Comparison of ENCODE assay signal across 9 mouse cellular contexts in the genomic region with DNA sequence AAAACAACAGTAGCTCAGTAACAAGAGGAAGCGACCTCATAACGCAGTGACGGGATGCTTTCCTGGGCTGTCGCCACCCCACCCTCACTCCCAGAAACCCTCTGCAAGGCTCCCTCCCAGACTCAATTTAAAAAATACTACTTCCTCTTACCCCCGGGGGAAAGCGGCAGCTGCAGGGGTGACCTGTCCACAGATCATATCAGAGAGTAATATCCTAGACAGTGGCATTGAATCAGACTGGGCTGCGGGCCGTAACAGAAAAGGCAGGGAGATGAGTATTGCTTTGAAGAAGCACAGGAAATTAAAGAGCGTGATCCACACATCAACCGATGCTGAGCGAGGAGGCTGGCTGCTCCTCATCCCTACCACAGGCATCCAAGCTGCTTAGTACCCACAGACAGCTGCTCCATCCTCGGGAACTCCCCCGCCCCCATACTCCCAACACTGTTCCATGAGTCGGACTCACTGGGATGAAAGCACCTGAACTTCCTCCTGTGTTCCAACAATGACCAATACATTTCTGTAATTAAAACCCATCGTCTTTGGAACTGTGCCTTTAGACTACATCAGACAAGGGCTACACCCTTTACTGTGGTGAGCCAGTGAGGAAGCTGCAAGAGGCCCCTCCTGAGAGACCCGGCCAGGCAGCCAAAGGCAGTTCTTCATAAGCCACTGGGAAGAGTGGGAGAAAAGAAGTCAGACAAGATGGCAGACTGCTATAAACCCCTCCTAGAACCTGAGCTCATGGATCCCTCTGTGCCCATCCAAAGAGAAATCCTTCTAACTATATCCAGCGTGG.
A peak's percentile ranks its signal among the peaks of the same experiment; 100 is the strongest.
DNase-seq lines count a peak whose midpoint lies in the region; ATAC-seq and TF ChIP-seq lines count a peak whose summit lies in the region.
"Had no signal": no experiment of that assay in that cellular context is flagged by ENCODE, and none has a peak within 500 bp of the region (broad histone marks: within the 10 kb centered on the region; RNA-seq: fewer than 3 reads in every experiment).

No protein-coding gene starts in this region.

- no peak for TF ChIP-seq CTCF in left cerebral cortex, adult 2 months (IDR thresholded peaks at IDR 0.05)
- no peak for TF ChIP-seq CTCF in midbrain, postnatal 0 days (IDR thresholded peaks at IDR 0.05)

- H3K27me3 ChIP-seq in forebrain, embryonic 10.5 days (ENCODE audit: poor library complexity, severe bottlenecking): no peaks in the 10 kb centered on the region
- no peaks in the 10 kb centered on the region for H3K27me3 ChIP-seq in intestine, embryonic 15.5 days (replicated peaks)
- no peaks in the 10 kb centered on the region for H3K27me3 ChIP-seq in midbrain, postnatal 0 days (ENCODE audit: insufficient read depth, low read length)
- H3K27me3 ChIP-seq: lung, embryonic 15.5 days had no signal

- peak overlapping the region; percentile 33 for H3K27ac ChIP-seq in left cerebral cortex, adult 2 months
- H3K27ac ChIP-seq in forebrain, embryonic 10.5 days: peak overlapping the region; percentile 40; the same call in 1 of the 2 replicates
- H3K27ac ChIP-seq in intestine, embryonic 15.5 days: peak overlapping the region; percentile 4; the same call in 1 of the 2 replicates
- peak overlapping the region; percentile 1; the same call in 1 of the 2 replicates for H3K27ac ChIP-seq in midbrain, postnatal 0 days (ENCODE audit: low read depth, low read length)
- H3K27ac ChIP-seq: lung, embryonic 15.5 days had no signal

- intact Hi-C loops in left cerebral cortex, adult 2 months (cut with DNase I): no loop called here

- H3K4me3 ChIP-seq in left cerebral cortex, adult 2 months: no peak overlapping the region
- H3K4me3 ChIP-seq in forebrain, embryonic 10.5 days: no peak overlapping the region
- no peak overlapping the region for H3K4me3 ChIP-seq in intestine, embryonic 15.5 days (replicated peaks)
- H3K4me3 ChIP-seq in midbrain, postnatal 0 days (ENCODE audit: low read depth, low read length): no peak overlapping the region
- H3K4me3 ChIP-seq: lung, embryonic 15.5 days had no signal

- WGBS in forebrain, embryonic 10.5 days: 81% methylated on average over 17 of the region's 17 CpGs
- WGBS in intestine, embryonic 15.5 days: 45% methylated on average over 17 of the region's 17 CpGs
- WGBS in midbrain, postnatal 0 days: 56% methylated on average over 17 of the region's 17 CpGs

- no peaks in the 10 kb centered on the region for H3K9me3 ChIP-seq in forebrain, embryonic 10.5 days
- H3K9me3 ChIP-seq in intestine, embryonic 15.5 days: no peaks in the 10 kb centered on the region
- no peaks in the 10 kb centered on the region for H3K9me3 ChIP-seq in midbrain, postnatal 0 days (ENCODE audit: low read length)
- H3K9me3 ChIP-seq: lung, embryonic 15.5 days had no signal

- DNase-seq in left cerebral cortex, adult 2 months (ENCODE audit: extremely low spot score in 1 of 2, low spot score in 2 of 2): peak in 1 of 2 experiments; percentile 33
- DNase-seq in left cerebral cortex, adult 11 months (ENCODE audit: low spot score): no peak
- peak; percentile 65 for DNase-seq in MEL-GATA-1-ER (ENCODE audit: extremely low read depth, low read depth)
- DNase-seq in forebrain, embryonic 10.5 days (ENCODE audit: extremely low spot score, low spot score): no peak
- no peak for DNase-seq in midbrain, postnatal 0 days (ENCODE audit: low spot score)
- no peak for DNase-seq in frontal cortex, postnatal 14 days (ENCODE audit: low spot score in 2 of 2)
- DNase-seq in urinary bladder, adult 2 months (ENCODE audit: low spot score): no peak

- H3K36me3 ChIP-seq in forebrain, embryonic 10.5 days (replicated peaks): peaks cover 69% of the 10 kb centered on the region
- H3K36me3 ChIP-seq in intestine, embryonic 15.5 days: no peaks in the 10 kb centered on the region
- H3K36me3 ChIP-seq in midbrain, postnatal 0 days (ENCODE audit: insufficient read depth, low read length): no peaks in the 10 kb centered on the region
- H3K36me3 ChIP-seq: lung, embryonic 15.5 days had no signal

- peak; percentile 31; the same call in 1 of the 2 replicates for ATAC-seq in intestine, embryonic 15.5 days
- ATAC-seq in midbrain, postnatal 0 days (ENCODE audit: low FRiP score): no peak

- no peak overlapping the region for H3K9ac ChIP-seq in intestine, embryonic 15.5 days
- no peak overlapping the region for H3K9ac ChIP-seq in midbrain, postnatal 0 days (replicated peaks; ENCODE audit: low read length, poor library complexity, severe bottlenecking)
- H3K9ac ChIP-seq: lung, embryonic 15.5 days had no signal

- H3K4me1 ChIP-seq in forebrain, embryonic 10.5 days: peaks cover 83% of the 10 kb centered on the region
- peaks cover 35% of the 10 kb centered on the region for H3K4me1 ChIP-seq in intestine, embryonic 15.5 days (replicated peaks)
- peaks cover 4% of the 10 kb centered on the region for H3K4me1 ChIP-seq in midbrain, postnatal 0 days (ENCODE audit: insufficient read depth, low read length)

- no peak overlapping the region; the same call in 1 of the 2 replicates for H3K4me2 ChIP-seq in intestine, embryonic 15.5 days (replicated peaks)
- no peak overlapping the region for H3K4me2 ChIP-seq in midbrain, postnatal 0 days (ENCODE audit: low read depth, low read length, poor library complexity, severe bottlenecking)
- H3K4me2 ChIP-seq: lung, embryonic 15.5 days had no signal
